Mouse (Mus musculus) hindbrain, embryonic 16.5 days (tissue): Measurements from ENCODE around the gene Usf2. TPM values are rescaled to one million over a fixed set of nuclear protein-coding genes. Genes with fewer than 3 reads are reported as not detected.
"Not testable (repeated sequence)": the region's sequence is repeated elsewhere in the genome, so short reads cannot be mapped to it uniquely, and the experiment has no call there.

ENCODE experiments used
- ATAC-seq: fragments of 200-750 bp; cut with Nextera tagmentation; 2 replicates; pipeline ENCODE4 v1.8.0; 2017; ENCODE audit warnings: moderate TSS enrichment, moderate library complexity
- H3K27ac ChIP-seq: fragments of 300-500 bp; sonication (generic); 2 replicates; pipeline ENCODE4 v1.5.1; 2014; ENCODE audit warnings: low read depth, mild to moderate bottlenecking, control low read depth, low read length, moderate library complexity
- H3K27me3 ChIP-seq: fragments of 300-500 bp; sonication (generic); replicated peaks from 2 replicates; pipeline ENCODE4 v1.6.1; 2014; ENCODE audit warnings: low read length; ENCODE audit not compliant: control insufficient read depth, insufficient read depth
- H3K36me3 ChIP-seq: fragments of 300-500 bp; sonication (generic); 2 replicates; pipeline ENCODE4 v1.6.1; 2014; ENCODE audit warnings: mild to moderate bottlenecking, low read length, moderate library complexity, mixed read lengths; ENCODE audit not compliant: control insufficient read depth, insufficient read depth
- H3K4me1 ChIP-seq: fragments of 300-500 bp; sonication (generic); 2 replicates; pipeline ENCODE4 v1.6.1; 2014; ENCODE audit warnings: low read depth, low read length; ENCODE audit not compliant: control insufficient read depth, insufficient read depth
- H3K4me2 ChIP-seq: fragments of 300-500 bp; sonication (generic); 2 replicates; pipeline ENCODE4 v1.6.1; 2014; ENCODE audit warnings: mild to moderate bottlenecking, low read length, control low read depth, moderate library complexity
- H3K4me3 ChIP-seq: fragments of 300-500 bp; sonication (generic); 2 replicates; pipeline ENCODE4 v1.5.1; 2014; ENCODE audit warnings: mild to moderate bottlenecking, low read length, control low read depth, moderate library complexity
- H3K9ac ChIP-seq: fragments of 300-500 bp; sonication (generic); 2 replicates; pipeline ENCODE4 v1.6.1; 2014; ENCODE audit warnings: low read depth, mild to moderate bottlenecking, control low read depth, low read length, moderate library complexity
- H3K9me3 ChIP-seq: fragments of 300-500 bp; sonication (generic); 2 replicates; pipeline ENCODE4 v1.6.1; 2014; ENCODE audit warnings: mild to moderate bottlenecking, low read length, moderate library complexity; ENCODE audit not compliant: control insufficient read depth
- WGBS: fragments of 180-500 bp; shearing (Covaris S2); extraction: QIAGEN DNeasy Blood & Tissue Kit; methylation state at CpG from one replicate; pipeline ENCODE4 v1.1.7; 2014; 5-methylcytosine and 5-hydroxymethylcytosine counted together
- polyA plus RNA-seq: library from polyadenylated mRNA; unstranded; fragments of >200 nt; fragmentation: Nextera tagmentation; extraction: Ambion mirVana; gene quantifications from 2 replicates; pipeline ENCODE4 v1.2.1, GENCODE M21; 2015

The Usf2 gene
- polyA plus RNA-seq, 1 experiment from 2014 or later, result 25.7 TPM

DNA sequence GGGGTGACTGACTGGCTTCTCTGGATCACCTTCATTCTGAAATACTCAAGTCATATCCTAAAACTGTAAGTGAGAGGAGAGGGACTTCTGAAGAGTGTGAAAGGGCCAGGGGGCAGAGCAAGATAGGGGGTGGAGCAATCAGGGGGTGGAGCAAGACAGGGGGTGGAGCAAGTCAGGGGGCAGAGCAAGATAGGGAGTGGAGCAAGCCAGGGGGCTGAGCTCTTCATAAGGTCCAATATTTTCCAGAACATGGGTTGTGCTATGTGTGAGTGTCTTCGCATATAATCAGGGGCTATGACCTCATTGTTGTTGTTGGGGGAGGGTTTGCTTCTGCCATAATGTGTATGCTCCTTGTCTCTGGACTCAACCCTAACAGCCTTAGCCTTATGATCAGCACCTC, 16.5 kb downstream of the Usf2 start:
- H3K9ac ChIP-seq, ATAC-seq, H3K27me3 ChIP-seq, H3K4me2 ChIP-seq, H3K36me3 ChIP-seq, H3K9me3 ChIP-seq, H3K4me1 ChIP-seq, H3K27ac ChIP-seq, H3K4me3 ChIP-seq: not testable (repeated sequence)
- WGBS, result 93% methylated on average over 1 of the region's 1 CpGs

DNA sequence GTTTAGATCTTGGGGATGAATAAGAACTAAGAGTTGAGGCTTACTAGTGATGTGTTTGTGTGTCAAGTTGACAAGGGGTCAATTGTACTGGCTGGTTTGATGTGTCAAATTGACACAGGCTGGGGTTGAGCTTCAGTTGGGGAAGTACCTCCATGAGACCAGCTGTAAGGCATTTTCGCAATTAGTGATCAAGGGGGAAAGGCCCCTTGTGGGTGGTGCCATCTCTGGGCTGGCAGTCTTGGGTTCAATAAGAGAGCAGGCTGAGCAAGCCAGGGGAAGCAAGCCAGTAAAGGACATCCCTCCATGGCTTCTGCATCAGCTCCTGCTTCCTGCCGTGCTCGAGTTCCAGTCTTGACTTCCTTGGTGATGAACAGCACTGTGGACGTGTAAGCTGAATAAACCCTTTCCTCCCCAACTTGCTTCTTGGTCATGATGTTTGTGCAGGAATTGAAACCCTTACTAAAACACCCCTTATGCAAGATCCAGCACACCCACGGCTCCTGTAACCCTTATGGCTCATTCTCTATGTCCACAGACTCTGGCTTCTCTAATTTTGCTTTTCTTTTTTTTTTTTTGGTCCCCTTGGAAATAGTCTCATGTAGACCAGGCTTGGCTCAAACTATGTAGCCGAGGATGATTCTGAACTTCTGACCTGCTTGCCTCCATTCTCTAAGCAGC, 21.0 kb downstream of the Usf2 start:
- not testable (repeated sequence) for H3K4me2 ChIP-seq, H3K9ac ChIP-seq, ATAC-seq, H3K27ac ChIP-seq, H3K4me3 ChIP-seq, H3K9me3 ChIP-seq, H3K36me3 ChIP-seq, H3K27me3 ChIP-seq, H3K4me1 ChIP-seq
- 82% methylated on average over 6 of the region's 6 CpGs for WGBS

GRCm38 (mm10) chr7:30924581-30924980, 32.0 kb downstream of the Usf2 start, which contains the start of gene Hamp2:
Gene Hamp2 (minus strand): TSS chr7:30924681.
- not testable (repeated sequence) for ATAC-seq, H3K4me2 ChIP-seq, H3K4me3 ChIP-seq, H3K4me1 ChIP-seq, H3K27ac ChIP-seq, H3K9ac ChIP-seq, H3K9me3 ChIP-seq, H3K27me3 ChIP-seq, H3K36me3 ChIP-seq
- WGBS, result 84% methylated on average over 2 of the region's 2 CpGs

GRCm38 (mm10) chr7:30924071-30924470, 32.5 kb downstream of the Usf2 start:
- Histone ChIP-seq H3K9ac (no peak overlapping the region), H3K4me2 (no peak overlapping the region), H3K9me3 (no peaks in the 10 kb centered on the region), H3K27ac (no peak overlapping the region), H3K4me1 (no peaks in the 10 kb centered on the region), H3K36me3 (no peaks in the 10 kb centered on the region), H3K4me3 (no peak overlapping the region), H3K27me3 (no peaks in the 10 kb centered on the region)
- ATAC-seq, result no peak
- WGBS, result 69% methylated on average over 3 of the region's 3 CpGs

GRCm38 (mm10) chr7:30922490-30922889, 34.1 kb downstream of the Usf2 start:
- 59% methylated on average over 3 of the region's 3 CpGs for WGBS
- H3K4me2 ChIP-seq, H3K9ac ChIP-seq, H3K4me3 ChIP-seq, H3K27ac ChIP-seq, H3K36me3 ChIP-seq, H3K4me1 ChIP-seq, H3K9me3 ChIP-seq, H3K27me3 ChIP-seq, ATAC-seq: not testable (repeated sequence)

DNA sequence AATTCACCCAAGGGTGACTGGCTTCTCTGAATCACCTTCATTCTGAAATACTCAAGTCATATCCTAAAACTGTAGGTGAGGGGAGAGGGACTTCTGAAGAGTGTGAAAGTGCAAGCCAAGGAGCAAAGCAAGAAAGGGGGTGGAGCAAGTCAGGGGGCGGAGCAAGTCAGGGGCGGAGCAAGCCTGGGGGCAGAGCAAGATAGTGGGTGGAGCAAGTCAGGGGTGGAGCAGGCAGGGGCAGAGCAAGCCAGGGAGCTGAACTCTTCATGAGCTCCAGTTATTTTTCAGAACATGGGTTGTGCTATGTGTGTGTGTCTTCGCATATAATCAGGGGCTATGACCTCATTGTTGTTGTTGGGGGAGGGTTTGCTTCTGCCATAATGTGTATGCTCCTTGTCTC, 36.4 kb downstream of the Usf2 start:
- no peak overlapping the region for H3K4me3 ChIP-seq
- no peak overlapping the region for H3K4me2 ChIP-seq
- no peak for ATAC-seq
- no peaks in the 10 kb centered on the region for H3K4me1 ChIP-seq
- no peak overlapping the region for H3K9ac ChIP-seq
- no peaks in the 10 kb centered on the region for H3K9me3 ChIP-seq
- no peaks in the 10 kb centered on the region for H3K36me3 ChIP-seq
- H3K27me3 ChIP-seq, result no peaks in the 10 kb centered on the region
- H3K27ac ChIP-seq, result no peak overlapping the region
- WGBS, result 57% methylated on average over 3 of the region's 3 CpGs

DNA sequence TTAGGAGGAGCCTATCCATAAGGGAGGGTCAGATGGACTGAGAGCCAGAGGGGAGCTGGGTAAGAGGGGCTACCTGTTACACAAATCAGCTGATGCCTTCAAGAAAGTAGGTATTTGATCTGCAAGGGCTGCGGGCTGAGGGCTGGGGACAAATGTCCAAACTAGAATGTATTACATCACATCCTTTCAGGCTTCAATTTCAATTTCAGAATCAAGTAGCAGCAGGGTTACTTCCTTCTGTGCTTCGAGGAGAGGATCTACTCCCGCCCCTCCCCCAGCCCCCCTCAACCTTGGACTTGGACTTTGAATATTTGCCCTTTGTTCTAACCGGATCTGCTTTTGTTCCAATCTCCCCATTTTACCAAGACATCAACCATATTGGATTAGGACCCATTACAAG, 39.4 kb downstream of the Usf2 start:
- H3K4me2 ChIP-seq, result no peak overlapping the region
- H3K4me3 ChIP-seq, result no peak overlapping the region
- no peaks in the 10 kb centered on the region for H3K9me3 ChIP-seq
- no peak overlapping the region for H3K27ac ChIP-seq
- WGBS, result 54% methylated on average over 4 of the region's 4 CpGs
- H3K27me3 ChIP-seq, result no peaks in the 10 kb centered on the region
- no peak overlapping the region for H3K9ac ChIP-seq
- H3K36me3 ChIP-seq, result no peaks in the 10 kb centered on the region
- no peaks in the 10 kb centered on the region for H3K4me1 ChIP-seq
- no peak for ATAC-seq

DNA sequence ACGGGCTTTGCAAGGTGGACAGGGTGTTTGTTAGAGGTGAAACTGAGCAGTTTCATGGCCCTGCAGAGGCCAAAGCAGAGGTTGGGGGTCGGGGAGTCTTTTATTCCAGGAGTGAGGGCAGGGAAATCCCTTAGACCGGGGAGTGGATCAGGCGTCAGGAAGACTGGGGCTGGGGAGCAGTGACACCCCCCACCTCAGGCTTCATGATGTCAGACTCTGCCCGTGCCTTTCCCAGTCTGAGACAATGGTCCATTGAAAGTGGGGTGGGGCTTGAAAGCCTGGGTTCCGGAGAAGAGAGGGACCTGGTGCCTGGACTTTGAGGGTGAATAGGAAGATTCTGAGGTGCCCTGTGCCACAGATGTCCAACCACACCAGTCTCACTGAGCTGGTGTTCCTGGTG, 39.9 kb downstream of the Usf2 start:
- Histone ChIP-seq H3K27ac (no peak overlapping the region), H3K4me1 (no peaks in the 10 kb centered on the region), H3K4me3 (no peak overlapping the region), H3K4me2 (no peak overlapping the region), H3K27me3 (no peaks in the 10 kb centered on the region), H3K9ac (no peak overlapping the region), H3K36me3 (no peaks in the 10 kb centered on the region), H3K9me3 (no peaks in the 10 kb centered on the region)
- no peak for ATAC-seq
- WGBS, result 32% methylated on average over 6 of the region's 6 CpGs

DNA sequence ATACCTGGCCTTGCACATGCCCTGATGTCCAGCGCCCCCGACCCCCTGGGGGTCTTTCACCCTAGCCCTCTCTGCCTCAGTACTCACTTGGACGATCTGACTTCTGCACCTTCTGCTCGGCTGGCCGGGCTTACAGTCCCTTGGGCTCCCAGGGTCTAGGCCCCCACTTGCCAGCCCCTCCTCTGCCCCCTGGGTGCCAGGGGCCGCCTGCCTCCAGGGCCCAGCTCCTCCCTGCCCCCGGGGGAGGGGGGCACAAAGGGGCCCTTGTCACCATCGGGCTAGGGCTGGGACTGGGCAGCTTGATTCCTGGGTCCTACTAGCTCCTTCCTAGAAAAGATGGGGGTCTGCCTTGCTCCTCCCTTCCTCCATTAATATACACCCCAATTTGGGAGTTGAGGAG, 41.9 kb downstream of the Usf2 start, which contains the start of gene Mag:
TSS of gene Mag (minus strand) at position 142 of the 400 bp plus-strand sequence.
- H3K27me3 ChIP-seq, result no peaks in the 10 kb centered on the region
- no peak for ATAC-seq
- no peaks in the 10 kb centered on the region for H3K4me1 ChIP-seq
- no peak within 1 kb of the TSS for H3K9ac ChIP-seq
- no peak within 1 kb of the TSS for H3K27ac ChIP-seq
- no peaks in the 10 kb centered on the region for H3K9me3 ChIP-seq
- H3K36me3 ChIP-seq, result no peaks in the 10 kb centered on the region
- H3K4me2 ChIP-seq, result no peak within 1 kb of the TSS
- H3K4me3 ChIP-seq, result no peak within 1 kb of the TSS
- 78% methylated on average over 8 of the region's 8 CpGs for WGBS
